Mouse (Mus musculus) ES-E14 (cell line): ENCODE data around the gene Scd3.

ENCODE experiments used
- HCFC1 ChIP-seq: IDR thresholded peaks from 2 replicates; pipeline ENCODE4 v1.6.1; 2012; ENCODE audit warnings: low read length, inconsistent platforms, borderline replicate concordance; ENCODE audit not compliant: insufficient read depth
- ZC3H11A ChIP-seq: IDR thresholded peaks from 2 replicates; pipeline ENCODE4 v1.6.1; 2012; ENCODE audit warnings: low read depth, mild to moderate bottlenecking, inconsistent platforms, low read length, borderline replicate concordance

DNA sequence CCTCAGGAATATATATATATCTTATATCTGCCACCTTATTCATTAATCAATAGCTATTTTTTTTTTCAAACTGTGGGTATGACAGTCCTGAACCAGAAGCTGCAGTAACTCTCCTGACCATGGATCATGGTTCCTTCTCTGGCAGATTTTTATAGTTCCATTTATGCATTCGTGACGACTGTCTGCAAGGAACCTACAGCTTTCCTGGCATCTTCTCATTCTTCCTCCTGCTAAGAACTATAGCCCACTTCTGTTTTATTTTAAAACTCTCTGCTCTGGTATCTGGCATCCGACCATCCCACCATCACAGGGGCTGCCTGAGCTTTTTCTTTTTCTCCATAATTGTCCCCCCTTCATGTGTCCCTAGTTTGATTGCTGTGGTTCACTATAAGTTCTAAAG, 27.1 kb downstream of the Scd3 start:
- TF ChIP-seq HCFC1 (no peak), ZC3H11A (no peak)
